ENCODE assay signal across 8 mouse cellular contexts in genomic region chr4:130519567-130520481, GRCm38 (mm10). TPM values are rescaled to one million over a fixed set of nuclear protein-coding genes. Genes with fewer than 3 reads are reported as not detected.
DNase-seq lines count a peak whose midpoint lies in the region; ATAC-seq lines count a peak whose summit lies in the region.

No protein-coding gene starts in this region.

- no peaks in the 10 kb centered on the region for H3K36me3 ChIP-seq in embryonic facial prominence, embryonic 11.5 days (replicated peaks; ENCODE audit: control insufficient read depth, insufficient read depth, low read depth, low read length)
- H3K36me3 ChIP-seq in midbrain, embryonic 11.5 days (ENCODE audit: control insufficient read depth, insufficient read depth, low read length) = no peaks in the 10 kb centered on the region

- H3K4me1 ChIP-seq in embryonic facial prominence, embryonic 11.5 days (ENCODE audit: control insufficient read depth, insufficient read depth, low read length) = no peaks in the 10 kb centered on the region
- H3K4me1 ChIP-seq in midbrain, embryonic 11.5 days (ENCODE audit: control insufficient read depth, insufficient read depth, low read length) = peaks cover 8% of the 10 kb centered on the region; the same call in 1 of the 2 replicates

- H3K9ac ChIP-seq in embryonic facial prominence, embryonic 11.5 days (replicated peaks; ENCODE audit: low read length) = peak overlapping the region; percentile 91
- H3K9ac ChIP-seq in midbrain, embryonic 11.5 days (ENCODE audit: low read length) = peak overlapping the region; percentile 90

- H3K4me3 ChIP-seq in embryonic facial prominence, embryonic 11.5 days (ENCODE audit: low read depth, low read length) = peak overlapping the region; percentile 68
- H3K4me3 ChIP-seq in midbrain, embryonic 11.5 days (ENCODE audit: low read depth, low read length) = peak overlapping the region; percentile 70

- intact Hi-C loops in left cerebral cortex, postnatal 4 days (cut with DNase I) = no loop called here

- peak overlapping the region; percentile 83 for H3K27ac ChIP-seq in embryonic facial prominence, embryonic 11.5 days (replicated peaks; ENCODE audit: low read depth, low read length)
- H3K27ac ChIP-seq in midbrain, embryonic 11.5 days (ENCODE audit: low read depth, low read length) = peak overlapping the region; percentile 72

- peak overlapping the region; percentile 84 for H3K4me2 ChIP-seq in embryonic facial prominence, embryonic 11.5 days (ENCODE audit: low read depth, low read length)
- peak overlapping the region; percentile 84 for H3K4me2 ChIP-seq in midbrain, embryonic 11.5 days

- H3K9me3 ChIP-seq in embryonic facial prominence, embryonic 11.5 days (replicated peaks; ENCODE audit: control insufficient read depth, low read length) = no peaks in the 10 kb centered on the region
- no peaks in the 10 kb centered on the region for H3K9me3 ChIP-seq in midbrain, embryonic 11.5 days (ENCODE audit: control insufficient read depth, low read length)

- peak; percentile 96 for DNase-seq in adrenal gland, postnatal 25 days
- DNase-seq in embryonic facial prominence, embryonic 11.5 days (ENCODE audit: low spot score) = peak; percentile 99
- DNase-seq in heart, adult 11 months = peak; percentile 99
- peak; percentile 98 for DNase-seq in kidney, adult 11 months
- peak; percentile 99 for DNase-seq in left cerebral cortex, postnatal 4 days
- peak; percentile 100 for DNase-seq in midbrain, embryonic 11.5 days (ENCODE audit: low spot score, missing footprints)
- peak; percentile 93 for DNase-seq in right cerebral cortex, postnatal 4 days
- peak; percentile 98 for DNase-seq in yolk sac, embryonic 10.5 days (ENCODE audit: low spot score)

- 1% methylated on average over 40 of the region's 40 CpGs for WGBS in embryonic facial prominence, embryonic 11.5 days
- 3% methylated on average over 40 of the region's 40 CpGs for WGBS in midbrain, embryonic 11.5 days

- peak; percentile 95 for ATAC-seq in embryonic facial prominence, embryonic 11.5 days (replicated peaks; ENCODE audit: insufficient number of reproducible peaks, low FRiP score, low TSS enrichment, low read depth)
- peak; percentile 100 for ATAC-seq in midbrain, embryonic 11.5 days (ENCODE audit: low FRiP score)

- no peaks in the 10 kb centered on the region for H3K27me3 ChIP-seq in embryonic facial prominence, embryonic 11.5 days (ENCODE audit: control insufficient read depth, insufficient read depth, low read length)
- no peaks in the 10 kb centered on the region for H3K27me3 ChIP-seq in midbrain, embryonic 11.5 days (ENCODE audit: control insufficient read depth, insufficient read depth, low read length)

RNA-seq across cellular contexts. Expression of gene Nkain1, which starts 54.1 kb away (rescaled TPM):
- total RNA-seq in adrenal gland, postnatal 25 days (2021) = 5.6 and 7.2 TPM in 2 replicates
- 10.4 and 11.5 TPM in 2 replicates for polyA plus RNA-seq in embryonic facial prominence, embryonic 11.5 days (2014; fragmentation: Nextera tagmentation; extraction: Ambion mirVana)
- 100 to 1,000 TPM; 158 to 164 TPM for total RNA-seq in left cerebral cortex, postnatal 4 days (2021)
- polyA plus RNA-seq in midbrain, embryonic 11.5 days (2014; fragmentation: Nextera tagmentation; extraction: Ambion mirVana) = 18.7 and 21.4 TPM in 2 replicates

Comparison
In these comparisons a context has a peak if more than half of its experiments do, and no peak if none do; other contexts are left out.
1. Peak in every context shown above with its lines: DNase-seq, ATAC-seq, H3K4me3 ChIP-seq and H3K27ac ChIP-seq.
2. RNA of gene Nkain1, which starts 54.1 kb away (total RNA-seq): 158 to 164 TPM in left cerebral cortex, postnatal 4 days; 5.6 to 7.2 TPM in adrenal gland, postnatal 25 days; every median in the first group is over 10 times any median in the second.